Mouse (Mus musculus) cerebellum, postnatal 25 days (tissue): Measurements from ENCODE around the gene Prkce.

Experiments used
- DNase-seq, 2 experiments: peaks; one replicate each; pipeline ENCODE4 v3.0.0; 2021; ENCODE audit warnings: mixed read lengths in 2 of 2

The Prkce gene

GRCm38 (mm10) chr17:86493891-86494420 lies 326.4 kb downstream of the Prkce start:
- no peak for DNase-seq

DNA sequence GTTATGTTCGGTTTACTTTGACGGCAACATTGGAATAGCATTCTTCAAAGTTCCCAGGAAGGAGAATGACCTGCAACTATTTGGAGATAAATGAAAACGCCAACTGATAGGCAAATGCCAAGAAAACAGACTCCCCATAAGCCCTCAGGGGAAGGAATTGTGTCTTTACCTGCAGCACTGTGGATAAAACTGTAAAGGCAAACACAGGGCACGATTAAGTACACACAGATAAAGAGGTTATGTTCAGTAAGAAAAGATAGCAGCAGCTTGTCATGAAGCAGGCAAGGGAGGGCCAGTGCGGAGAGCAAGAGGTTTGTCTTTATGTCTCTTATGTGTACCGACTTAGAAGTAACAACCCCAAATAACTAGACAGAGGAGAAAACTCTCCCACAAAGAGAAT lies 326.9 kb downstream of the Prkce start:
- DNase-seq: no peak

DNA sequence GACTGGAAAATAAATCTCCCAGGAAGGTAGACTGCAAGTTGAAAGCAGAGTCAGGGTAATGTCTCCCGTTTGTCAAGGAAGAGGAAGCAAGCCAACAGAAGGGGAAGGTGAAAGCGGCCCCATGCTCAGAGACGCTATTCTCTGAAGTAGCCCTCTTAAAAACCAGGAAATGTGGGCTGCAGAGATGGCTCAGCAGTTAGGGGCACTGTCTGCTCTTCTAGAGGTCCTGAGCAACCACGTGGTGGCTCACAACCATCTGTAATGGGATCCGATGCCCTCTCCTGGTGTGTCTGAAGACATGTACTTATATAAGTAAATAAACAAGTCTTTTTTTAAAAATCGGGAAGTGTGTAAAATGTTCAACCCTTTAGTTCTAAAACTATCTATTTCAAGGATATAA lies 327.3 kb downstream of the Prkce start:
- no peak for DNase-seq

- DNase-seq: peak; percentile 46 to 77
Observed at GRCm38 (mm10) chr17:86496123-86496771, 328.7 kb downstream of the Prkce start.

DNA sequence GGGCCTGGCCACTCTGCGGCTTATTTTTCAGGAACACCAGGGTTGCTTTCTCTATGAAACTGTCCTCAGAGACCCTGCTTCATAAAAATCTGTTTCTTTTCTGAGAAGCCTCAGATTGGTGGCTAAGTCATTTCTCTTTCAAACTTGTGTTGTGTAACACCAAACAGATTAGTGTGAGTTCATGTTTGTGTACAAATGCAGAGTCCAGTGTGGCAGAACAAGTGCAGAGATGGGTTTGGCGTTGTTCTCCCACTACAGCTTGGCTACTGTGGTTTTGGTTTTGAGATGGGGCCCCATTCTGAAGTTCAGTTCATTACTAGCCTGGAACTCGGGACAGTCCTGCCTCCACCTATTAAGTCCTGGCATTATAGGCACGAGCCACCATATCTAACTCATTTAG lies 329.7 kb downstream of the Prkce start:
- no peak for DNase-seq

GRCm38 (mm10) chr17:86499359-86500045 lies 331.9 kb downstream of the Prkce start:
- DNase-seq: no peak

- DNase-seq: no peak
Observed at GRCm38 (mm10) chr17:86501393-86501792, 333.8 kb downstream of the Prkce start.

DNA sequence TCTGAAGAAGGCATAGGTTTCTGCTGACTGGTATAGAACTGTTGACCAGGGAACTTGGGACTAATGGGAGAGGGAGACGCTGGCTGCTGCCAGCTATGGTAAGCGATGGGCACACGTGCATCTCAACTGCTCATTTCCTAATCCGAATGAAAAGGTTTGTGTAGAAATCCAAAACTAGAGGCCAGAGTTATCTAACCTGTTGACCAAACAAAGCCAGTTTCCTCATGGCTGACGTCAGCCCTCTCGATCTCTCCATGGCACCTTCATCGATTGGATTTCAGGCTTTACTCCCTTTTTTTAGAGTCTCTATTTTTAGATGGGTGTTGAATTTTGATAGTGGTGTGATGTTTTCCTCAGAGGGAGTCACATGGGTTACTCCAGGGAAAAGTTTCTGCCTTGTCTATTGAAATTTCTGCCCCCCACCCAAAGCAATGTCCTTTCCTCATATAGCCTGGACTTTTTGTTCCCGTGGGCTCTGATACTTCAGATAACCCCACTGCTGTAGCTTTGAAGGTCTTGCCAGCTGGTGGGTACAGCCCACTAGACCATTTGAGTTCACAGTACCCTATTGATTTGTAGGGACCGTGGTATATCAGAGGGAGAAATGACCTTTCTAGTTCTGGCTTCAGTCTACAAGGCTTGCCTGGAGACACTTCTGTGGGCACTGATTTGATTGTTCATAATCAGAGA lies 335.8 kb downstream of the Prkce start:
- no peak for DNase-seq

DNA sequence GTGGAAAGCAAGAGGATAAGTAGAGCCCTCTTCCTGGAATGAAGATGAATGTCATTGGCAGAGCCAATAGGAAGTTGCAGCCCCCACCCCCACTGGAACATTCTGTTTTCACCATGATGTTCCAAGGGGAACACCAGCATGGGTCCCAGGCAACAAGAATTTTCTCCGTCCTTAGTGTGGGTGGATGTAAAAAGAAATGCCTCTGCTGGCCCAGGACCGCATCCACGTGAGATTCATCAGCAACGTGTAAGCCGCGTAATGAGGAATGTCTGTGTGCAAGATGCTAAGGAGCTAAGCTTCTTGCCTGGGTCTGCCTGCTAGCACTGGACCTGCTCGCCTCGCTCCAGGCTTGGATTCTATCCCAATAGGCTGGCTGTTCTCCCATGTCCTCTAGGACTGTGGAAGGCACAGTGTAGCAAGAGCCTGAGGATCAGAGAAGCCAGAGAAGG lies 337.6 kb downstream of the Prkce start, which contains the start of gene Gm10309:
Gene Gm10309 (minus strand): TSS at position 50 of the 449 bp plus-strand sequence.
- peak; percentile 87 to 92 for DNase-seq

GRCm38 (mm10) chr17:86506881-86507280 lies 339.3 kb downstream of the Prkce start:
- DNase-seq: no peak

- DNase-seq: peak; percentile 27 to 43
Observed at GRCm38 (mm10) chr17:86507342-86508211, 340.0 kb downstream of the Prkce start.

DNA sequence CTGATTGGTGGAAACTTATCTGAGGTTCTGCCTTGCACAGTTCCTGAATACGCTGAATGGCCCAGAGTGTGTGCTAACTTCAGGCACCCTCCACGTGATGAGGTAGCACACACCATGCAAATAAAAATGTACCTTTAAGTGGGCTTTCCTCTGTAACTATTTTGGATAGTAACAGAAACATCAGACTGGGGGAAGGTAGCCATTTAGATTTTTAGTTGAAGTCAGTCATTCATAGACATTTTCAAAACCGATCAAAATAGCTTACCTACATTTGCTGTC lies 340.6 kb downstream of the Prkce start:
- DNase-seq: no peak

DNA sequence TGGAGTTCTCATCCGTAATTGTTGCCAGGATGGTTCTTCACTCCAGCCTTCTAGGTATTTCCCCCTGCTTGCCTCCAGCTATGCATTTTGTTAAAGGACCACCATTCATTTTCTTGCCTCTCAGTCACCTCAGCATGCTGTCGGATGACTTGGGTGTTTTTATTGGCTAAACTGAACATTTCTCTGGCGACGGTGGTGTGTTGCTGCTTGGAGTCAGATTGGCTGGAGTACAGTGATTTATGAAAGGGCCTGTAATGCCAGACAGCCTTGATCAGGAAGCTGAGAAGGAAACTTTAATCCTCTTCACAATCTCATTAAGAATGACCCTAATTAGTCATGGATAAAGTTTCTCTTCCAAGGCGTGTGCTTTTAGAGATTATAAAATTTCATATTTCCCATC lies 342.3 kb downstream of the Prkce start:
- no peak for DNase-seq

- DNase-seq: no peak
Observed at GRCm38 (mm10) chr17:86514974-86515620, 347.5 kb downstream of the Prkce start.

DNA sequence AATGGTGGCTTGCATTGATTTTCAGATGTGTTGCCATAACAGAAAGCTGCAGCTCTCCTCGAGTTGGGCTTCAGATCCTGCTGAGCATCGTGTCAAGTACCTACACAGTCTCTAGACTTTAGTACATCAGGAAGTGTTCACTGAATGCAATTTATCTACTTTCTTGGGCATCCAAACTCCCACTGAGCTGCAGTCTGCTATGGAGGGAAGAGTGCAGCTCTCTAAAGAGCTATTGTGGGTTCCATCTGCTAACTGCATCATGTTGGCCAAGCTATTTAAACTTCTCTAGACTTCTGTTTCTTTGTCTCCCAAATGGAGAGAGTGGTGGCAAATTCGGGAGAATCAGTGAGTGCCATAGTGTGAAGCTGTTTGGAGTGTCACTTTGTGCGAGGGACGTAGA lies 349.0 kb downstream of the Prkce start:
- DNase-seq: peak; percentile 49 to 52

DNA sequence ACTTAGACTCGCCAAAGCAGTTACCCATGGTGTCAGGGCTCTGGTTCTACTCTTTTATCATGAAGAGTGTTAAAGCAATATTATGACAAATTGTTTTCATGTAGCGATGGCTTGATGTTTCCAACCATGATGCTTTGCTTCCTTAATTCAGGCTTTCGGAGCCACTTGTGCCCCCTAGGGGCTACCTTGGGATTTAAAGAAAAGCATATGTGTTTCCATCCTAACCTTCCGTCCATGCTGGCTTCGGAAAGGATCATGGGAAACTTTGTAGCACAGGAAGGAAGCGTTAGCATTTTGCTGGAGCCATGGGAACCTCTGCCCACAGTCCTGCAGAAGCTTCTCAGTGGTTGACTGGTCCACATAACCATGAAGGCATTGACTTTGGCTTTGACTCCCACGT lies 351.0 kb downstream of the Prkce start:
- DNase-seq: no peak

DNA sequence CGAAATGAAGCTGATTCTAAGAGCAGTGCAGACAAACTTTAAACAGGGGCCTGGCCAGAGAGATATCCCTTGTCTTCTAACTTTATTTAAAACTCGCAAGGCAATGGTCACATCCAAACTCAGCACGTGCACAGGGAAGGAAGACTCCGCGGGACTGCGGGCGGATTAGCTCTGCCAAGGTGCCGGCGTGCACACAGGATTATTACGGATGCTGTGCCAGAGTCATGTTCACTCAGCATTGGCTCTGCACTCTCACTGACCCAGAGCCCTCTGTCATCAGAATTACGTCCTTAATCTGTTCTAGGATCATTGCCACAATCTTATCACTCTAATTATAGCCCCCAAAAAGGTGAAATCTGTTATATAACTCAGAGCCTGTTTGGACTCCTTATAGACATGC lies 353.7 kb downstream of the Prkce start:
- peak; percentile 60 to 67 for DNase-seq

DNA sequence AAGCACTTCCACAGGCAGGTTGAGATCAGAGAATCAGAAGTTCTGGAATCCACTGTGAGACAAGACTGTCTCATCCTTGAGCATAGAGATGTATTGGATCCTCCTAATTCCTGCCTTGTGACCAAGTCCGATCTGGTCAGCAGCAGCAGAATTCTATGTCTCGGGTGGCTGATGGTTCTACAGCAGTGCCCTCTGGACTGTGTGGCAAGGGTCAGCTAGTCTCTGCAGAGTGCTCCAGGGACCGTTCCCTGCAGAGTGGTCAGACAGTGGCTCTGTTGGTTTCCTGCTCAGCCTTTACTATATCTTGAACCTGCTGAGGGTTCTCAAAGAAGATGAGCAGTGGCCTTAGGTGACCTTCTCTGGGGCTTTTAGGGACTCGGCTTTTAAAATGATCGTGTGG lies 355.1 kb downstream of the Prkce start:
- DNase-seq: no peak

- no peak for DNase-seq
Observed at GRCm38 (mm10) chr17:86523374-86523773, 355.8 kb downstream of the Prkce start.

- no peak for DNase-seq
Observed at GRCm38 (mm10) chr17:86523843-86524242, 356.3 kb downstream of the Prkce start.

DNA sequence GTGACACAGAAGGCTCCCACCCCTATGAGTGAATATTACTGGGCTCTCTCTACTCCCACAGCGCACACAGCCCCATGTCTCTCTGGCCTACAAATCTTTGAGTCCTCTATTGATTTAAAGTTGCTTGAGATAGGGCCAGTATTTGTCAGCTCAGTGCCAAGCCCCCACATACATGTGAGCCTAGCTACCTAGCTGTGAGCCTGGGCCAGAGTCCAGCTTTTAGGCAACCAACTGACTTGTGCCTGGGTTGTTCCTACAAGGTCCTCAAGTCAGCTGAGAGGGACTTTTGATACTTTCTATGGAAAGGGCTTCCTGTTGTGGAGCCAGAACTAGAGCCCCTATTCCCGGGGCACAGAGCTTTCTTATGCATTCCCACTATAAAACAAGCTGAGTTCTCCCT lies 357.5 kb downstream of the Prkce start:
- peak in 1 of 2 experiments; percentile 32 for DNase-seq

DNA sequence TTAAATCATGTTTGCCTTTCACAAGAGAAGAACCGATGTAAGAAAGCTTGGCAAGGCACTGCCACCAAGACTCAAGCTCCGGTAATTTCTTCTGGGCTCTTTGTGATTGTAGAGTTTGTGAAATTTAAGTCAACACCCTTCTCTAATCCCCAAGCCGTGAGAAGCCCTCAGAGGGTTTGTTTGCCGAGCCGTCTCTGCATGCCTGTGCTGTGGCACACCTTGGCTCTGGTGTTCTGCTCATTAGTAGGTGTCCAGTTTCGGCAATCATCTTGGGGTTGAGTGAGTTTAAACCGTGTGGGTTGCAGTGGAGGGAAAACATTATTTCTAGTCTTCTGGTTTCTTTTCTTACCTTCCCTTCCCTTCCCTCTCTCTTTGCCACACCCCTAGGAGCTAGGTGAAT lies 358.4 kb downstream of the Prkce start:
- DNase-seq: no peak
